Mouse (Mus musculus) kidney, adult 8-10 months (tissue): Measurements from ENCODE around the gene Vax1.

ENCODE experiments used
- DNase-seq, 2 experiments: peaks; one replicate each; pipeline ENCODE4 v3.0.0; 2022

Gene Vax1

GRCm38 (mm10) chr19:59168386-59168905, 1.4 kb downstream of the Vax1 start:
- DNase-seq = no peak

- no peak for DNase-seq
Measured at GRCm38 (mm10) chr19:59167871-59168270, 2.0 kb downstream of the Vax1 start.

GRCm38 (mm10) chr19:59166879-59167278, 3.0 kb downstream of the Vax1 start:
- no peak for DNase-seq

- no peak for DNase-seq
Measured at GRCm38 (mm10) chr19:59166311-59166761, 3.5 kb downstream of the Vax1 start.

- no peak for DNase-seq
Measured at GRCm38 (mm10) chr19:59165577-59165976, 4.3 kb downstream of the Vax1 start.

GRCm38 (mm10) chr19:59164896-59165560, 4.8 kb downstream of the Vax1 start:
- DNase-seq = no peak

- DNase-seq = no peak
Measured at GRCm38 (mm10) chr19:59164111-59164510, 5.7 kb downstream of the Vax1 start.

- DNase-seq = no peak
Measured at GRCm38 (mm10) chr19:59156702-59157101, 13.2 kb downstream of the Vax1 start.

GRCm38 (mm10) chr19:59154171-59154570, 15.7 kb downstream of the Vax1 start:
- DNase-seq = no peak

- no peak for DNase-seq
Measured at GRCm38 (mm10) chr19:59145492-59146140, 24.2 kb downstream of the Vax1 start.

- no peak for DNase-seq
Measured at GRCm38 (mm10) chr19:59145064-59145463, 24.8 kb downstream of the Vax1 start.

GRCm38 (mm10) chr19:59142206-59142605, 27.6 kb downstream of the Vax1 start:
- no peak for DNase-seq

- no peak for DNase-seq
Measured at GRCm38 (mm10) chr19:59135387-59135786, 34.5 kb downstream of the Vax1 start.

- DNase-seq = no peak
Measured at GRCm38 (mm10) chr19:59134916-59135315, 34.9 kb downstream of the Vax1 start.

GRCm38 (mm10) chr19:59133202-59133601, 36.7 kb downstream of the Vax1 start:
- DNase-seq = no peak

GRCm38 (mm10) chr19:59129671-59130070, 40.2 kb downstream of the Vax1 start:
- DNase-seq = no peak

- no peak for DNase-seq
Measured at GRCm38 (mm10) chr19:59128531-59129204, 41.2 kb downstream of the Vax1 start.

- DNase-seq = no peak
Measured at GRCm38 (mm10) chr19:59127424-59127823, 42.4 kb downstream of the Vax1 start.
